Mouse (Mus musculus) stomach, postnatal 0 days (tissue): Measurements from ENCODE around the gene Ston1. TPM values are rescaled to one million over a fixed set of nuclear protein-coding genes. Genes with fewer than 3 reads are reported as not detected.

Experiments used
- ATAC-seq: fragments of 200-750 bp; cut with Nextera tagmentation; 2 replicates; pipeline ENCODE4 v1.8.0; 2017; ENCODE audit not compliant: low FRiP score, low TSS enrichment
- DNase-seq: peaks from one replicate; pipeline ENCODE4 v3.0.0-alpha.2; 2016; ENCODE audit warnings: low spot score
- H3K27ac ChIP-seq: fragments of 300-500 bp; sonication (generic); replicated peaks from 2 replicates; pipeline ENCODE4 v1.5.1; 2014; ENCODE audit warnings: mild to moderate bottlenecking, control low read depth
- H3K27me3 ChIP-seq: fragments of 300-500 bp; sonication (generic); 2 replicates; pipeline ENCODE4 v1.6.1; 2014; ENCODE audit warnings: low read length; ENCODE audit not compliant: control insufficient read depth, insufficient read depth
- H3K36me3 ChIP-seq: fragments of 300-500 bp; sonication (generic); 2 replicates; pipeline ENCODE4 v1.6.1; 2014; ENCODE audit warnings: low read length, mixed read lengths; ENCODE audit not compliant: control insufficient read depth, insufficient read depth
- H3K4me1 ChIP-seq: fragments of 300-500 bp; sonication (generic); replicated peaks from 2 replicates; pipeline ENCODE4 v1.6.1; 2014; ENCODE audit warnings: antibody characterized with exemption; ENCODE audit not compliant: control insufficient read depth, insufficient read depth
- H3K4me2 ChIP-seq: fragments of 300-500 bp; sonication (generic); replicated peaks from 2 replicates; pipeline ENCODE4 v1.6.1; 2014; ENCODE audit warnings: low read depth, mild to moderate bottlenecking, control low read depth, moderate library complexity
- H3K4me3 ChIP-seq: fragments of 300-500 bp; sonication (generic); 2 replicates; pipeline ENCODE4 v1.5.1; 2014; ENCODE audit warnings: low read depth, low read length, control low read depth
- H3K9ac ChIP-seq: fragments of 300-500 bp; sonication (generic); 2 replicates; pipeline ENCODE4 v1.6.1; 2014; ENCODE audit warnings: mild to moderate bottlenecking, low read length, control low read depth, mixed read lengths
- H3K9me3 ChIP-seq: fragments of 300-500 bp; sonication (generic); 2 replicates; pipeline ENCODE4 v1.6.1; 2016; ENCODE audit warnings: low read length; ENCODE audit not compliant: control insufficient read depth
- CTCF ChIP-seq: IDR thresholded peaks from 2 replicates; pipeline ENCODE4 v1.5.1; 2016; ENCODE audit warnings: antibody characterized with exemption, low read depth, mild to moderate bottlenecking, moderate library complexity
- EP300 ChIP-seq: optimal IDR thresholded peaks from 2 replicates; pipeline ENCODE3; 2016; ENCODE audit warnings: antibody characterized with exemption
- WGBS: fragments of 180-500 bp; shearing (Covaris S2); extraction: QIAGEN DNeasy Blood & Tissue Kit; methylation state at CpG from one replicate; pipeline ENCODE4 v1.1.7; 2014; 5-methylcytosine and 5-hydroxymethylcytosine counted together
- polyA plus RNA-seq: library from polyadenylated mRNA; unstranded; fragments of >200 nt; fragmentation: Nextera tagmentation; extraction: Ambion mirVana; gene quantifications from 2 replicates; pipeline ENCODE4 v1.2.1, GENCODE M21; 2015

The Ston1 gene
- polyA plus RNA-seq, 1 experiment from 2014 or later = 5.1 TPM

DNA sequence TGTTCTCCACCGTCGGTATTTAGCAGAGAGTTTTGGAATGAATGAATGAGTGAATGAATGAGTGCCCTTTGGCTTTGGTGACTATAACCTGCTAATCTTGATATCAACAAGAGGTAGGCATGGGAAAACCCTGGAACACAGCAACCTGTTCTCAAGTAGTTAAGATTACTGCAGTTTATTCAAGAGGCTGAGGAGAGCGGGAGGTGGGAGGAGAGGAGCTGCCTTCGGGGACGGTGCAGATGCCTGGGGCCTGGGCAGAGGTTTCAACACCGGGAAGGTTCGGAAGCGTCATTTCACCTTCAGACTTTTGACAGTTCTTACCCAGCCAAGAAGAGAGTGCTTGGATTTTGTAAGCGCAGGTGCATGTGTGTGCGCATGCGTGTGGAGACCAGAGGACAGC is 14.5 kb upstream of the Ston1 start:
- Histone ChIP-seq H3K4me1 (no peaks in the 10 kb centered on the region), H3K4me2 (peak overlapping the region; percentile 17; the same call in 1 of the 2 replicates), H3K27ac (peak overlapping the region; percentile 56; the same call in 1 of the 2 replicates), H3K9ac (no peak overlapping the region), H3K9me3 (no peaks in the 10 kb centered on the region), H3K36me3 (peaks cover 3% of the 10 kb centered on the region), H3K27me3 (no peaks in the 10 kb centered on the region), H3K4me3 (no peak overlapping the region)
- ATAC-seq (peak; percentile 18; the same call in 1 of the 2 replicates), DNase-seq (peak; percentile 25)
- TF ChIP-seq CTCF (no peak), EP300 (no peak)
- 55% methylated on average over 11 of the region's 11 CpGs for WGBS

GRCm38 (mm10) chr17:88583411-88583810 is 14.1 kb upstream of the Ston1 start:
- Histone ChIP-seq H3K9ac (no peak overlapping the region), H3K4me3 (no peak overlapping the region), H3K36me3 (peaks cover 3% of the 10 kb centered on the region), H3K4me2 (peak overlapping the region; percentile 17; the same call in 1 of the 2 replicates), H3K27ac (peak overlapping the region; percentile 56; the same call in 1 of the 2 replicates), H3K9me3 (no peaks in the 10 kb centered on the region), H3K4me1 (no peaks in the 10 kb centered on the region), H3K27me3 (no peaks in the 10 kb centered on the region)
- DNase-seq = peak; percentile 48
- peak; percentile 58 for ATAC-seq
- 47% methylated on average over 8 of the region's 8 CpGs for WGBS
- TF ChIP-seq EP300 (no peak), CTCF (no peak)

DNA sequence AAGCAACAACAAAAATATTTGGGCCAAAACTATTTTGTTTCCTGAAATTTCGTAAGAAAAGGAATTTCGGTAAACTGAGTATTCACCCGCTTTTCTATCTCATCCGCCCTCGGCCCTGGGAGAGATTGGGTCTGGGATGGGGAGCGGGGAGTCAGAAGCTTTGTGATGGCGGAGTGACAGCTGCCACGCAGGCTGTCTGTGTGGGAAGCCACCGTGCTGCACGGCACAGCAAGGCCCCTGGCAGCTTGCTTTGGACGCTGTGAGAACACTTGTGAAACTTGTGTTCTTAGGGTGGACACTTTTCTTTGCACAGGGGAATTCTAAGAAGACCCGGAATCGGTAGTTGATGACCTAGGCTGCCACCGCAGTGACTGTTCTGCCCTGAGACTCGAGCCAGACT is 10.1 kb upstream of the Ston1 start:
- Histone ChIP-seq H3K4me3 (no peak overlapping the region), H3K27me3 (no peaks in the 10 kb centered on the region), H3K9me3 (no peaks in the 10 kb centered on the region), H3K9ac (no peak overlapping the region), H3K4me2 (no peak overlapping the region), H3K4me1 (no peaks in the 10 kb centered on the region), H3K36me3 (peaks cover 3% of the 10 kb centered on the region), H3K27ac (no peak overlapping the region)
- whole genome bisulfite sequencing = 88% methylated on average over 15 of the region's 15 CpGs
- TF ChIP-seq EP300 = no peak
- TF ChIP-seq CTCF = no peak
- DNase-seq (no peak), ATAC-seq (no peak)

- Histone ChIP-seq H3K36me3 (peaks cover 3% of the 10 kb centered on the region), H3K4me1 (no peaks in the 10 kb centered on the region)
- TF ChIP-seq EP300 (no peak), CTCF (no peak)
Observed at GRCm38 (mm10) chr17:88588228-88588627, 9.3 kb upstream of the Ston1 start.

GRCm38 (mm10) chr17:88590251-88590650 is 7.2 kb upstream of the Ston1 start:
- H3K4me2 ChIP-seq = no peak overlapping the region
- no peaks in the 10 kb centered on the region for H3K4me1 ChIP-seq
- no peak for DNase-seq
- peaks cover 3% of the 10 kb centered on the region for H3K36me3 ChIP-seq
- H3K27me3 ChIP-seq = no peaks in the 10 kb centered on the region
- no peak overlapping the region for H3K4me3 ChIP-seq
- H3K9me3 ChIP-seq = no peaks in the 10 kb centered on the region
- H3K27ac ChIP-seq = no peak overlapping the region
- WGBS = 73% methylated on average over 6 of the region's 6 CpGs
- no peak for ATAC-seq
- no peak for TF ChIP-seq CTCF
- no peak for TF ChIP-seq EP300
- H3K9ac ChIP-seq = no peak overlapping the region

More at GRCm38 (mm10) chr17:88588228-88588627, 9.3 kb upstream of the Ston1 start:
- Histone ChIP-seq H3K9me3 (no peaks in the 10 kb centered on the region), H3K4me3 (no peak overlapping the region), H3K4me2 (no peak overlapping the region), H3K27me3 (no peaks in the 10 kb centered on the region), H3K27ac (no peak overlapping the region), H3K9ac (no peak overlapping the region)
- 90% methylated on average over 8 of the region's 8 CpGs for WGBS
- DNase-seq (no peak), ATAC-seq (no peak)

GRCm38 (mm10) chr17:88595071-88595470 is 2.4 kb upstream of the Ston1 start:
- no peaks in the 10 kb centered on the region for H3K27me3 ChIP-seq
- DNase-seq (no peak), ATAC-seq (no peak)
- H3K9me3 ChIP-seq = no peaks in the 10 kb centered on the region
- H3K36me3 ChIP-seq = no peaks in the 10 kb centered on the region
- TF ChIP-seq CTCF = no peak
- no peak for TF ChIP-seq EP300
- peaks cover 3% of the 10 kb centered on the region; the same call in 1 of the 2 replicates for H3K4me1 ChIP-seq
- no peak overlapping the region for H3K4me3 ChIP-seq
- H3K27ac ChIP-seq = no peak overlapping the region
- no peak overlapping the region for H3K9ac ChIP-seq
- 86% methylated on average over 4 of the region's 4 CpGs for WGBS
- H3K4me2 ChIP-seq = no peak overlapping the region
